Mouse (Mus musculus) kidney, postnatal 25 days (tissue): ENCODE measurements around the gene Bnip3.
A peak's percentile ranks its signal among the peaks of the same experiment; 100 is the strongest.

Experiments
- DNase-seq, 2 experiments: peaks; one replicate each; pipeline ENCODE4 v3.0.0; 2021; ENCODE audit warnings: mixed read lengths in 2 of 2

The Bnip3 gene

DNA sequence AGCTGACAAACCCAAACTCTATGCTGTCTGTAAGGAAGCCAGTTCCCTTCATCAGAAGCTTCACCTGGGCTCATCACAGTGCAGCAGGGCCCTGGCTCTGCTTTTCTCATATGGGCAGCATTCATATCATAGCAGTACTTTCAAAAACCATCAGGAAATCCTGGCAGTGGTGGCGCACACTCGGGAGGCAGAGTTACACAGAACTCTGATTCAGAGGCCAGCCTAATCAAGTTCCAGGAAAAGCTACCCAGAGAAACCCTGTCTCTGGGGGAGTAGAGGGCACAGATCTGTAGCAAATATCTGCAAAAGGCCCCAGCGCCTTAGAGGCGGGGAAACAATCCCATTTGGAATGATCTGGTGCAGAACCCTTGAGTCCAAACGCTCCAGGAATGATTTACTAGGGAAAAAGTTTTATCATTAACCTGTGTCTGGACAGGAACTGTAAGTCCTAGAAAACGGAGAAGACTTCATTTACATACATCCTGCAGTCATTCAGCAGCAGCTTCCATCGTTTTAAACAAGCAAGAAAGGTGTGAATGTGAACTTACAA is 5.4 kb downstream of the Bnip3 start:
- peak; percentile 57 to 81 for DNase-seq

DNA sequence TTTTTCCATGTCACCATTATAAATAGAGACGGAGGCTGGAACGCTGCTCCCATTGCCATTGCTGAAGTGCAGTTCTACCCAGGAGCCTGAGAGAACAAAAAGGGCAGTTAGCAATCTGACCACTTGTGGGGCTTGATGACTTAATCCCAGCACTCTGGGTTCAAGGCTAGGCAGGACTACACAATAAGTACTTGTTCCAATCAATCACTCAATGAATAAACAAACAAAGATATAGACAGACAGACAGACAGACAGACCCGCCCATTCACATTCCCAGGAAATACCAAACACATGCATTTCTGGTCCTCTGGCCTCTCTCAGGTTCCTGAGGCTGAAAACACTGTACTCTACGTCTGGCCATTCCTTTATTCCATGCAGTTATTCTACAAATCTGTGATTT is 10.6 kb downstream of the Bnip3 start:
- DNase-seq, result no peak

DNA sequence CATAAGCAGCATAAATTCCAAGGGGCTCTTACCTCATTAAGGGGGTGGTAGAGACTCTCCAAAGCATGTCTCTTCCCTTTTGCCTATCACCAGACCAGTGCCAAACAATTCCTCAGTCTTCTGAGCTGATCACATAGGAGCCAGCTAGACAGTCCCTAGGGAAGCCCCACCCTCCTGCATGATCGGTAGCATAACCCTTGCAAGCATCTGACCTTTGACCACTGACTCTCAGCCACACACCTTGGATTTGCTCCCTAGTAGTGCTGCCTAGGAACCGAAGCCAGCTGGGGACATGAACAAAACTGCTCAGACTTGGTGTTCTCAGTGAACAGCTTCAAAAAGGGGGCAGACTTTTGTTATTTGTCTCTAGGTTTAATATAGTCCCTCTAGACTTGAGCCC is 11.2 kb downstream of the Bnip3 start:
- peak; percentile 63 to 78 for DNase-seq

GRCm38 (mm10) chr7:138885365-138886289 is 23.7 kb downstream of the Bnip3 start:
- DNase-seq, result peak in 1 of 2 experiments; percentile 48

GRCm38 (mm10) chr7:138883724-138884123 is 25.6 kb downstream of the Bnip3 start:
- no peak for DNase-seq

- DNase-seq, result no peak
Observed at GRCm38 (mm10) chr7:138875031-138875430, 34.3 kb downstream of the Bnip3 start.

DNA sequence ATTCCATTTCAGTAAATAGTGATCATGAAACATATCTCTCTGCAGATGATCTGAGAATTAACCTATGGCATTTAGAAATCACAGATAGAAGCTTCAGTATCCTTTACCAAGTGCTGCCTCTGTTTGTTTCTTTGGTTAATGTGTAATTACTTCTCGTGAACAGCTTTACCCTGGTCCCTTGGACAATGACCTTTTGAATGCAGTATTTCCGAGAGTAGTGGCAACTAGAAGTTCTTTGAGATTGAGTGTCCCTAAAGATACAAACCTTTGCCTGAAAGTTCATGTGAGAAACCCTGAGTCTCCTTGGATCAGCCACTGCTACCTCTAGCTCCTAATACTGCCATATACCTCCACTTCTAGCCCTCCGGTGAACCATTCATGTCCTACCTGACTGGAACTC is 36.4 kb downstream of the Bnip3 start:
- no peak for DNase-seq

- no peak for DNase-seq
Observed at GRCm38 (mm10) chr7:138868316-138868715, 41.0 kb downstream of the Bnip3 start.

DNA sequence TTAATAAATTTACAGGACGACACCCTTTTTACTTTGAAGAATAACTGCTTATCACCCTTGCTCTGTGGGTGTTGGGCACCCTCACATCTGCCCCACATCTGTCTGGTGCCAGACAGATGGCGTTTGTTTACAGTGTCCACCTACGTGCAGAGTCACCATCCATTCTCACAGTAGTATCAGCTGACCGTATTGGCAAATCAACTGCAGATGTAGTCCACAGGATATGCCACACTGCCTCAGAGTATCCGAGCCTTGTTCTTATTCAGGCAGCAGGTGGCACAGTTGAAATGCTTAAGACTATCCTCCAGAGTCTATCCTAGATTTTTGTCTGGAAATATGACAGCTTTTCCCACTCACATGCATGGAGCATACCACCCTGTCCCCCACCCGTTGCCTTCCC is 42.0 kb downstream of the Bnip3 start:
- DNase-seq, result no peak

DNA sequence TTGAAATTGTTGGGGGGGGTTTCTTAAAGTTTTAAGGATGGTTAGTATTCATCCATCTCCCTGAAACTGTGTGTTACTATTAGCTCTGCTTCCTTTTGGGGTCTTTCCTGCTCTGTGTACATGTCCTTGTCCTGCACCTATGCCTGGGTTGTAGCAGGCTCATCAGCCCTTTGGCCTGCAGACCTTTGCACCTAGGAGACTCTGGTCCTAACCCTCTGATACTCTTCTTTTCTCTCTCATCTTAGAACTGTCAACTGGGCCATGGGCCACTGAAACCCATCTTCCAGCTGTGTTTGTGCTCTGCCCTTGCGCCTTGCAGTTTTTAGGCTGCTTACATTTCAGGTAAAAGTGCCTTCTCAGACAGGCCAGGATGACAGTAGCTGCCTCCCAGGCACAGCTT is 44.5 kb downstream of the Bnip3 start:
- peak in 1 of 2 experiments; percentile 10 for DNase-seq

DNA sequence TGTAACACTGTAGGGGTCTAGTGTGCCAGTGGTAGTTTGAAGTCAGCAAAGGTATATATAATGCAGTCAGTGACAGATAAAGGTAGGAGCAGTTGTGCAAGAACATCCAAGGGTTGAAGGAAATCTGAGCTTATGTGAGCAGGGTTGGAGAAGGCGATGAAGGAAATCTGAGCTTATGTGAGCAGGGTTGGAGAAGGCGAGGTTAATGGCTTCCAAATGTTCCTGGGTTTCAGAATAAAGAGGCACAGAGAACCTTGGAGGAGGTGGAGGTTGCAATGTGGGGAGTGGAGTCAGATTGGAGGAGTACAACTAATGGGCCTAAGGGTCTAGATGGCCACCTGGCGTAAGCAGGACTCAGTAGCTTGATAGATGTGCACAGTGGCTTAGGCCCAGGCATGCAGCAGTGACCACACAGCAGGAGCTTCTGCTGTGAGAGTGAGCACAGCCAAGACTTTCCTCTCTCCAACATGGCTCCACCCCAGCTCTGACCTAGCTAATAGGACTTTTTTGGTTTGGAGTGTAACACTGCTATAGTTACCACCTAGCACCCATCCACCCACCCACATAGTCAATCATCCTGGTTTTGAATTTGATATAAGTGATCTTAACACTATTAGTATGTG is 45.3 kb downstream of the Bnip3 start:
- DNase-seq, result no peak

DNA sequence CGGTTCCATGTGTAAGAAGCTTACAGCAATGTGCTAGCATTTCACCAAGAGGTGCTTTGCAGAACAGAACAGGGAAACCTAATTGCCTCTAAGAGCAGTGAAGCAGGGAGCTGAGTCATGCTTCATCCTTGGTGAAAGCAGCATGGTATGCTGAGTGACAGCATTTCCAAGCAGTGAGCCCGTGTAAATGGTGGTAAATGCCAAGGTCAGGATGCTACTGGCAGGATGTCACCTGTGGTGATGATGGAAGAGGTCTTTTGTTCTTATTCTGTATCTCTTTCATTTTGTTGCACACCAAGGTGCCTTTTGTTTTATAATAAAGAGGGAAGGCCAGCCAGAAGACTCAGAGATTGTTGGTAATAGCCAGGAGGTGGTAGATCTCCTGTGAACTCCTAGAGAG is 52.6 kb downstream of the Bnip3 start:
- DNase-seq, result no peak

GRCm38 (mm10) chr7:138854201-138854600 is 55.1 kb downstream of the Bnip3 start:
- DNase-seq, result no peak

DNA sequence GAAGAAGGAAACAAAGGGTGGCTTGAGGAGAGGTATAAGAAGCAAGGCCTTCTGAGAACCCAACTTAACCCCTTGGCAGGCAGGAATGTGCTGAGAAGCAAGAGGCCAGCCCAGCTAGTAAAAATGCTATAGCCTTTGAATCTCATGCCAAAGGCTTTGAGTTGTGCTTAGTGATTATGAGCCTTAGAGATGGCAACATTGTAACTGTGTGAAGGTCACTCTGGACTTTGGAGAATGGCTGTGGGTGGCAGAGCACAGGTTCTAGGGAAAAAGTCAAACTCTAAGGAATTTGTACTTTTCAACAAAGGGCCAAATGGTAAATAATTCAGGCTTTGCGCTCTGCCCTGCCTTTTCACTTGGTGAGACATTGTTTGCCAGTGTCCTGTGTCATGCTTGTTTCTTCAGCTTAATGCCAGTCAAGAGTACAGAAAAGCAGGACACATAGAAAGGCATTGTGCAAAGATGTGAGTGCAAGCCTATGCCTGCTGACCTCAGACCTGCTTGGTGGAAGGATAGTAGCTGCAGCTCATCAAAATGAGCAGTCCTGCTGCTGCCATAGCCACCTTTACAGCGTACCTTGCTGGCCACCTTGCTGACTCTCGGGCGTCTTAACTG is 55.8 kb downstream of the Bnip3 start:
- DNase-seq, result no peak

DNA sequence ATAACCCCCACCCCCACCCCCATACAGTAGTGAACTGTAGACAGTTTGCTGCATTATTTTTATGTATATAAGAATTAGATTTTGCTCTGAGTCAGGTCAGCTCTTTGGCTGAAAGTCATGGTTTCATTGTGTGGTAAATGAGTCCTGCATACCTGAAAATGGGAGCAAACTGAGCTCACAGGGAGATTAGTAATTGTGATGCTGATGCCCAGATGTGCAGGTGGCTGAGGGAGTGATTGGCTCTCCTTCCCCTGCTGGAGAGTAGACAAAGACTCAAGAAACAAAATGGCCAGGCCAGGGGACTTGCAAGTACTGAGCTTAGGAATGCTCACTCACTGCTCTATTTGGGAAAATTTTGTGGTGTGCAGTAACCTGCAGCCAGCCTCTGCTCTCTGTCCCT is 59.2 kb downstream of the Bnip3 start:
- no peak for DNase-seq

GRCm38 (mm10) chr7:138848028-138848920 is 61.0 kb downstream of the Bnip3 start:
- DNase-seq, result no peak

- DNase-seq, result peak; percentile 15 to 61
Observed at GRCm38 (mm10) chr7:138847316-138848027, 61.8 kb downstream of the Bnip3 start.

GRCm38 (mm10) chr7:138846502-138846991 is 62.8 kb downstream of the Bnip3 start:
- DNase-seq, result peak in 1 of 2 experiments; percentile 89

DNA sequence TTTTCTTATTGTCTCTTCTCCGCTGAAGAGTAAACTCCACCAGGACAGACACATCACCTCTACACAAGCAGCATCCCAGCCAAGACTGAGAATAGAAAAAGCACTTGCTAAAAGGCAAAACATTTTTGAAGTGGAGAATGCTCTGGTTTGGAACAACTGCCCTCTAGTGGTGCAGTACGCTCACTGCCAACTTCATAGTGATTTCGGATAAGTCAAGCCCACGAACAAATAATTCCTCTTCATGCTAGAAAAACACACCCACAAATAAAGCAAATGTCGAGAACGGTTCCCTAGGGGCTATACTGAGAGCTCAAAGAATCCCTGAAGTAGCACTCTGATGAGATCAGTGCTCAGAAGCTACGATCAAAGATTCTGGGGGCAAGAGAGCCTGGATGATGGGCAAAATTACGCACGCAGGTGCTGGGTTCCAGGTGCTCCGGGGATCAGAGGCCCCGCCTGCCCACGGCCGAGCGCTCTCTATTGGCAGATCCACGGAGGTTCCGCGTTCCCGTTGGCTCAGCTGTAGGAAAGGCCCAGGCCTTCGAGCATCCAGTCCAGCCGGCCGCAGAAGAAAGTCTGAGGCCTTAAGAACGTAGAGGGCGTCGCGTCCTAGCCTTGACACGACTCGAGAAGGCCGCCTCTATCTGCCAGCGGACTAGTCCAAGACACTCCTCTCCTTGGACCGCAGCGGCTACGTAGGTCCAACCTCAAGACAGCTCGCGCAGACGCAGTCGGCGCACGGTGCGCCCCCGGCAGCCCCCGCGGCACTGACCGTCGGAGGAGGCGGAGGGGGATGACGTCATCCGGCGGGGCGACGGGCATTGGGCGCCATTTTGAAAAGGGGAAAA is 63.6 kb downstream of the Bnip3 start, which contains the start of the genes Ppp2r2d and Mapk1ip1:
TSS of gene Ppp2r2d (plus strand) at position 536 of the 848 bp plus-strand sequence.
TSS of gene Mapk1ip1 (minus strand) at position 730 of the 848 bp plus-strand sequence.
- DNase-seq, result peak; percentile 97 to 98

DNA sequence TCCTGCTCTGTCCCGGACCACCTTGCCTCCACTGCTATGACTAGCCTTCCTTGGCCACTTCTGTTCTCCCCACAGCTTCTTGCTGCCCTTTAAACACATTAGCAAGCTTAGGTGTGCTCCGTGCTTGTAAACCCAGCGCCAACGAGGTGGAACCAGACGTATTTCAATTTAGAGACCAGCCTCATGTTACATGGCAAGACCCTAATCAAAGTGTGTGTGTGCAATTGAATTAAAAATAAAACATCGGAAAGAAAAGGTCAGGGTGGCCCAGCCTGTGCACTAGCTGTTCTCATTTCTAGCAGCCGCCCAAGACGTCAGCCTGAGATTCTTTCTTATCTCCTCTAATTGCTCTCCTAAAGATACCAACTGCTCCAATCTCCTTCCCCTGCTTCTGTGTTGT is 64.2 kb downstream of the Bnip3 start:
- no peak for DNase-seq
